Comparison of ENCODE assay signal across 8 mouse cellular contexts in the genomic region with DNA sequence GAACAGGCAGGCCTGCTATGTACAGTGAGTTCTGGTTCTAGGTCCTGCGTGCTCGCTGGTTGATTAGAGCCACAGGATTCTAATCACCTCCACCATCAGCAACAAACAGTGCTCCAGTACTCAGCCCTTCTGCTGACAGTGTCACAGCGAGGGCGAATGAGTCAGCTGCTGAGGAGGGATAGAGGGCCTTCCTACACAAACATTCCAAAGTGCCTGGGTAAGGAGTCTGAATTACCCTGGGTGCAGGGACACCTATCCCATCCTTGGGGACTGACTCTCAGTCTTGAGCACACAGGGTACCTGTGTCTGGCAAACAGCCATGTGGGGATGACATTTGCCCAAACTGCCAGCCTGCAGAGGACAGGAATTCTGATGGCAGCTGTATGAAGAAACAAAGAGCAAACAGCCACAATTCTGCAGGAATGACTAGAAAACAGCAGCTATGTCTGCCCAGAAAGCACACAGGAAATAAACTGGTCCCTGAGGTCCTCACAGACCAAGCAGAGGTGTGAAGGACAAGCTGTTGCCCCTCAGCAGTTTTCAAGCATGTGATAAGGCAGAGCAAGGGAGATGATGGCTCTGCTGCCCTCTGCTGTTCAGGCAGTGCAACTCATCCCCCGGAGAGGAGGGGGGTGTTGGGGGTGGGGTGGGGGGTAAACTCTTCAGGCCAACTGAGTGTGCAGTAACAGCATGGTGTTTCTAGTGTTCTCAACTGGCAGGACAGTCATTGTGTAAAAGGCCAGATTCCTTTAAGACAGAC.
DNase-seq lines count a peak whose midpoint lies in the region; ATAC-seq and TF ChIP-seq lines count a peak whose summit lies in the region.

No protein-coding gene starts in this region.

- no peak for ATAC-seq in midbrain, embryonic 14.5 days (ENCODE audit: low FRiP score, low TSS enrichment)
- ATAC-seq in midbrain, embryonic 11.5 days (ENCODE audit: low FRiP score) = no peak
- ATAC-seq in Patski = peak; percentile 92
- no peak for ATAC-seq in heart, embryonic 16.5 days (replicated peaks; ENCODE audit: extremely low read depth, insufficient read depth, low FRiP score)
- no peak; the same call in 1 of the 2 replicates for ATAC-seq in liver, embryonic 11.5 days (replicated peaks; ENCODE audit: low FRiP score)

- no peaks in the 10 kb centered on the region for H3K4me1 ChIP-seq in midbrain, embryonic 14.5 days (ENCODE audit: control insufficient read depth, insufficient read depth, low read length)
- no peaks in the 10 kb centered on the region for H3K4me1 ChIP-seq in midbrain, embryonic 11.5 days (ENCODE audit: control insufficient read depth, insufficient read depth, low read length)
- H3K4me1 ChIP-seq in heart, embryonic 16.5 days (ENCODE audit: control insufficient read depth, insufficient read depth, low read length) = peaks cover 35% of the 10 kb centered on the region
- peaks cover 3% of the 10 kb centered on the region; the same call in 1 of the 2 replicates for H3K4me1 ChIP-seq in liver, embryonic 11.5 days (replicated peaks; ENCODE audit: control insufficient read depth, insufficient read depth, low read length)
- H3K4me1 ChIP-seq in olfactory bulb, adult 2 months (ENCODE audit: control insufficient read depth, insufficient read depth, low read length) = peaks cover 9% of the 10 kb centered on the region

- no peak overlapping the region for H3K9ac ChIP-seq in midbrain, embryonic 14.5 days (replicated peaks; ENCODE audit: low read length)
- no peak overlapping the region for H3K9ac ChIP-seq in midbrain, embryonic 11.5 days (ENCODE audit: low read length)
- peak overlapping the region; percentile 3; the same call in 1 of the 2 replicates for H3K9ac ChIP-seq in heart, embryonic 16.5 days (ENCODE audit: low read length)
- H3K9ac ChIP-seq in liver, embryonic 11.5 days (ENCODE audit: low read depth, low read length) = no peak overlapping the region

- 74% methylated on average over 5 of the region's 5 CpGs for WGBS in midbrain, embryonic 14.5 days
- 74% methylated on average over 5 of the region's 5 CpGs for WGBS in midbrain, embryonic 11.5 days
- WGBS in heart, embryonic 16.5 days = 21% methylated on average over 5 of the region's 5 CpGs
- WGBS in liver, embryonic 11.5 days = 55% methylated on average over 5 of the region's 5 CpGs
- 38% methylated on average over 5 of the region's 5 CpGs for WGBS in olfactory bulb, adult 2 months

- no peaks in the 10 kb centered on the region for H3K36me3 ChIP-seq in midbrain, embryonic 14.5 days (ENCODE audit: control insufficient read depth, insufficient read depth, low read length)
- no peaks in the 10 kb centered on the region for H3K36me3 ChIP-seq in midbrain, embryonic 11.5 days (ENCODE audit: control insufficient read depth, insufficient read depth, low read length)
- peaks cover 23% of the 10 kb centered on the region for H3K36me3 ChIP-seq in heart, embryonic 16.5 days (ENCODE audit: control insufficient read depth, insufficient read depth)
- no peaks in the 10 kb centered on the region for H3K36me3 ChIP-seq in liver, embryonic 11.5 days (ENCODE audit: control insufficient read depth, insufficient read depth, low read length)

- H3K9me3 ChIP-seq in midbrain, embryonic 14.5 days (ENCODE audit: control insufficient read depth, low read length) = no peaks in the 10 kb centered on the region
- no peaks in the 10 kb centered on the region for H3K9me3 ChIP-seq in midbrain, embryonic 11.5 days (ENCODE audit: control insufficient read depth, low read length)
- H3K9me3 ChIP-seq in heart, embryonic 16.5 days (replicated peaks; ENCODE audit: control insufficient read depth, low read length) = no peaks in the 10 kb centered on the region
- no peaks in the 10 kb centered on the region for H3K9me3 ChIP-seq in liver, embryonic 11.5 days (ENCODE audit: control insufficient read depth, low read length)

- CTCF ChIA-PET in Patski (lab: Charles Lee) = interaction anchor here (0.6 to 2.0 kb wide), 7 partner anchors 9 to 122 kb away, joined by 3 to 13 read pairs (median 4); a partner anchor contains a TSS

- TF ChIP-seq CTCF in Patski (IDR thresholded peaks at IDR 0.05) = peak; percentile 71
- TF ChIP-seq CTCF in olfactory bulb, adult 2 months (IDR thresholded peaks at IDR 0.05; ENCODE audit: insufficient read depth, low read depth, low read length) = peak; percentile 48; the same call in 1 of the 2 replicates

- no peaks in the 10 kb centered on the region for H3K27me3 ChIP-seq in midbrain, embryonic 14.5 days (ENCODE audit: control insufficient read depth, insufficient read depth, low read length)
- H3K27me3 ChIP-seq in midbrain, embryonic 11.5 days (ENCODE audit: control insufficient read depth, insufficient read depth, low read length) = no peaks in the 10 kb centered on the region
- no peaks in the 10 kb centered on the region for H3K27me3 ChIP-seq in Patski
- no peaks in the 10 kb centered on the region for H3K27me3 ChIP-seq in heart, embryonic 16.5 days (ENCODE audit: control insufficient read depth, insufficient read depth, low read length)
- no peaks in the 10 kb centered on the region for H3K27me3 ChIP-seq in liver, embryonic 11.5 days (replicated peaks; ENCODE audit: control insufficient read depth, insufficient read depth, low read length)

- no peak for TF ChIP-seq POLR2A in olfactory bulb, adult 2 months (IDR thresholded peaks at IDR 0.05; ENCODE audit: insufficient read depth, low read depth, low read length)

- DNase-seq in midbrain, embryonic 14.5 days = peak; percentile 63
- DNase-seq in midbrain, embryonic 11.5 days (ENCODE audit: low spot score, missing footprints) = no peak
- peak; percentile 39 for DNase-seq in Patski (ENCODE audit: low read depth, low spot score)
- peak; percentile 32 for DNase-seq in cerebellum, adult 8-10 months
- peak; percentile 48 for DNase-seq in liver, embryonic 11.5 days (ENCODE audit: low spot score)
- no peak for DNase-seq in frontal cortex, postnatal 25 days (ENCODE audit: low spot score in 2 of 2)

- H3K27ac ChIP-seq in midbrain, embryonic 14.5 days (replicated peaks; ENCODE audit: low read depth, low read length) = no peak overlapping the region
- no peak overlapping the region for H3K27ac ChIP-seq in midbrain, embryonic 11.5 days (ENCODE audit: low read depth, low read length)
- peak overlapping the region; percentile 79 for H3K27ac ChIP-seq in heart, embryonic 16.5 days (ENCODE audit: low read length)
- H3K27ac ChIP-seq in liver, embryonic 11.5 days (ENCODE audit: low read depth, low read length) = no peak overlapping the region
- peak overlapping the region; percentile 64 for H3K27ac ChIP-seq in olfactory bulb, adult 2 months (ENCODE audit: insufficient read depth, low read depth, low read length)

- POLR2A ChIA-PET in Patski (lab: Charles Lee) = interaction anchor here (0.7 to 1.3 kb wide), 4 partner anchors 9 to 72 kb away, joined by 3 to 5 read pairs (median 4); a partner anchor contains a TSS

- H3K4me2 ChIP-seq in midbrain, embryonic 14.5 days (ENCODE audit: low read length) = no peak overlapping the region
- no peak overlapping the region for H3K4me2 ChIP-seq in midbrain, embryonic 11.5 days
- H3K4me2 ChIP-seq in heart, embryonic 16.5 days (ENCODE audit: low read depth, low read length) = no peak overlapping the region
- no peak overlapping the region for H3K4me2 ChIP-seq in liver, embryonic 11.5 days

- H3K4me3 ChIP-seq in midbrain, embryonic 14.5 days (replicated peaks; ENCODE audit: low read depth, low read length) = no peak overlapping the region
- no peak overlapping the region for H3K4me3 ChIP-seq in midbrain, embryonic 11.5 days (ENCODE audit: low read depth, low read length)
- H3K4me3 ChIP-seq in heart, embryonic 16.5 days (ENCODE audit: low read length) = no peak overlapping the region
- no peak overlapping the region for H3K4me3 ChIP-seq in liver, embryonic 11.5 days (ENCODE audit: low read depth, low read length)
- no peak overlapping the region for H3K4me3 ChIP-seq in olfactory bulb, adult 2 months (ENCODE audit: insufficient read depth, low read depth, low read length)

- in situ Hi-C loops in Patski (cut with MboI; ENCODE audit: low pct_unique_long_range_greater_than_20kb) = no loop called here

Comparison
In these comparisons a context has a peak if more than half of its experiments do, and no peak if none do; other contexts are left out.
1. DNase-seq: peak in midbrain, embryonic 14.5 days (single experiment), Patski (single experiment), cerebellum, adult 8-10 months (single experiment) and liver, embryonic 11.5 days (single experiment); none in midbrain, embryonic 11.5 days (single experiment) and frontal cortex, postnatal 25 days (0 of 2).
2. H3K27ac ChIP-seq: peak in heart, embryonic 16.5 days (single experiment) and olfactory bulb, adult 2 months (single experiment); none in midbrain, embryonic 14.5 days (single experiment), midbrain, embryonic 11.5 days (single experiment) and liver, embryonic 11.5 days (single experiment).